ENCODE assay signal across 19 mouse cellular contexts in genomic region chr13:57671322-57671721, GRCm38 (mm10).
DNase-seq lines count a peak whose midpoint lies in the region; ATAC-seq and TF ChIP-seq lines count a peak whose summit lies in the region.
"Had no signal": no experiment of that assay in that cellular context is flagged by ENCODE, and none has a peak within 500 bp of the region (broad histone marks: within the 10 kb centered on the region; RNA-seq: fewer than 3 reads in every experiment).

No protein-coding gene starts in this region.

- peak overlapping the region; percentile 66 for H3K27ac ChIP-seq in hindbrain, embryonic 13.5 days
- no peak overlapping the region for H3K27ac ChIP-seq in hindbrain, embryonic 11.5 days (ENCODE audit: low read depth, low read length)
- H3K27ac ChIP-seq in midbrain, embryonic 13.5 days, result peak overlapping the region; percentile 40; the same call in 1 of the 2 replicates
- no peak overlapping the region for H3K27ac ChIP-seq in midbrain, embryonic 15.5 days
- peak overlapping the region; percentile 92 for H3K27ac ChIP-seq in liver, embryonic 14.5 days
- H3K27ac ChIP-seq in neural tube, embryonic 15.5 days (replicated peaks), result 0 out of 2 replicates have a peak overlapping the region, but pooled peaks have one; percentile 1
- H3K27ac ChIP-seq: embryonic facial prominence, embryonic 15.5 days; limb, embryonic 15.5 days; stomach, embryonic 15.5 days had no signal

- WGBS in hindbrain, embryonic 13.5 days, result 78% methylated on average over 5 of the region's 5 CpGs
- WGBS in hindbrain, embryonic 11.5 days, result 89% methylated on average over 5 of the region's 5 CpGs
- WGBS in midbrain, embryonic 13.5 days, result 82% methylated on average over 5 of the region's 5 CpGs
- WGBS in midbrain, embryonic 15.5 days, result 74% methylated on average over 5 of the region's 5 CpGs
- WGBS in liver, embryonic 14.5 days (ENCODE audit: insufficient replicate concordance), result 34% methylated on average over 5 of the region's 5 CpGs
- WGBS in neural tube, embryonic 15.5 days, result 50% methylated on average over 5 of the region's 5 CpGs

- H3K4me2 ChIP-seq in hindbrain, embryonic 13.5 days, result 0 out of 2 replicates have a peak overlapping the region, but pooled peaks have one; percentile 6
- H3K4me2 ChIP-seq in hindbrain, embryonic 11.5 days (replicated peaks; ENCODE audit: low read depth, low read length), result no peak overlapping the region
- no peak overlapping the region for H3K4me2 ChIP-seq in midbrain, embryonic 13.5 days (replicated peaks)
- H3K4me2 ChIP-seq in midbrain, embryonic 15.5 days, result no peak overlapping the region
- peak overlapping the region; percentile 52 for H3K4me2 ChIP-seq in liver, embryonic 14.5 days (ENCODE audit: low read depth)
- H3K4me2 ChIP-seq in neural tube, embryonic 15.5 days, result 0 out of 2 replicates have a peak overlapping the region, but pooled peaks have one; percentile 0
- H3K4me2 ChIP-seq: embryonic facial prominence, embryonic 15.5 days; limb, embryonic 15.5 days; stomach, embryonic 15.5 days had no signal

- H3K4me3 ChIP-seq in hindbrain, embryonic 13.5 days, result no peak overlapping the region
- no peak overlapping the region for H3K4me3 ChIP-seq in hindbrain, embryonic 11.5 days (ENCODE audit: low read depth, low read length)
- H3K4me3 ChIP-seq in midbrain, embryonic 13.5 days (replicated peaks), result no peak overlapping the region
- H3K4me3 ChIP-seq in midbrain, embryonic 15.5 days, result no peak overlapping the region
- peak overlapping the region in 1 of 2 experiments; percentile 29; a peak in 2 of 4 replicates for H3K4me3 ChIP-seq in liver, embryonic 14.5 days (ENCODE audit: insufficient read depth in 1 of 2, low read depth in 2 of 2, low read length in 2 of 2)
- no peak overlapping the region for H3K4me3 ChIP-seq in neural tube, embryonic 15.5 days (replicated peaks)
- H3K4me3 ChIP-seq: embryonic facial prominence, embryonic 15.5 days; limb, embryonic 15.5 days; stomach, embryonic 15.5 days had no signal

- no peaks in the 10 kb centered on the region for H3K9me3 ChIP-seq in hindbrain, embryonic 13.5 days
- H3K9me3 ChIP-seq in hindbrain, embryonic 11.5 days (ENCODE audit: control insufficient read depth, low read length), result no peaks in the 10 kb centered on the region
- no peaks in the 10 kb centered on the region for H3K9me3 ChIP-seq in midbrain, embryonic 13.5 days
- no peaks in the 10 kb centered on the region for H3K9me3 ChIP-seq in midbrain, embryonic 15.5 days
- no peaks in the 10 kb centered on the region for H3K9me3 ChIP-seq in liver, embryonic 14.5 days (ENCODE audit: control insufficient read depth, low read length)
- no peaks in the 10 kb centered on the region for H3K9me3 ChIP-seq in neural tube, embryonic 15.5 days (replicated peaks)
- H3K9me3 ChIP-seq: embryonic facial prominence, embryonic 15.5 days; limb, embryonic 15.5 days; stomach, embryonic 15.5 days had no signal

- no peaks in the 10 kb centered on the region for H3K27me3 ChIP-seq in hindbrain, embryonic 13.5 days
- H3K27me3 ChIP-seq in hindbrain, embryonic 11.5 days (ENCODE audit: control insufficient read depth, insufficient read depth, low read length), result no peaks in the 10 kb centered on the region
- H3K27me3 ChIP-seq in midbrain, embryonic 13.5 days, result no peaks in the 10 kb centered on the region
- H3K27me3 ChIP-seq in midbrain, embryonic 15.5 days (replicated peaks), result no peaks in the 10 kb centered on the region
- no peaks in the 10 kb centered on the region for H3K27me3 ChIP-seq in liver, embryonic 14.5 days (ENCODE audit: control insufficient read depth, insufficient read depth, low read length)
- no peaks in the 10 kb centered on the region for H3K27me3 ChIP-seq in neural tube, embryonic 15.5 days (replicated peaks)
- H3K27me3 ChIP-seq: embryonic facial prominence, embryonic 15.5 days; limb, embryonic 15.5 days; stomach, embryonic 15.5 days had no signal

- H3K4me1 ChIP-seq in hindbrain, embryonic 13.5 days (replicated peaks), result peaks cover 33% of the 10 kb centered on the region
- H3K4me1 ChIP-seq in hindbrain, embryonic 11.5 days (replicated peaks; ENCODE audit: control insufficient read depth, insufficient read depth, low read length), result no peaks in the 10 kb centered on the region
- peaks cover 27% of the 10 kb centered on the region for H3K4me1 ChIP-seq in midbrain, embryonic 13.5 days (replicated peaks)
- peaks cover 22% of the 10 kb centered on the region for H3K4me1 ChIP-seq in midbrain, embryonic 15.5 days
- peaks cover 72 to 75% of the 10 kb centered on the region in 2 experiments for H3K4me1 ChIP-seq in liver, embryonic 14.5 days (replicated peaks; ENCODE audit: control insufficient read depth in 2 of 2, insufficient read depth in 2 of 2, low read length in 1 of 2)
- H3K4me1 ChIP-seq in neural tube, embryonic 15.5 days, result peaks cover 38% of the 10 kb centered on the region
- H3K4me1 ChIP-seq: stomach, embryonic 15.5 days had no signal

- TF ChIP-seq EP300 in liver, embryonic 14.5 days (IDR thresholded peaks at IDR 0.05; ENCODE audit: low read depth), result peak; percentile 55

- H3K36me3 ChIP-seq in hindbrain, embryonic 13.5 days, result no peaks in the 10 kb centered on the region
- no peaks in the 10 kb centered on the region for H3K36me3 ChIP-seq in hindbrain, embryonic 11.5 days (ENCODE audit: control insufficient read depth, insufficient read depth, low read length)
- H3K36me3 ChIP-seq in midbrain, embryonic 13.5 days, result no peaks in the 10 kb centered on the region
- no peaks in the 10 kb centered on the region for H3K36me3 ChIP-seq in midbrain, embryonic 15.5 days (replicated peaks)
- H3K36me3 ChIP-seq in liver, embryonic 14.5 days (replicated peaks; ENCODE audit: control insufficient read depth, insufficient read depth, low read depth), result no peaks in the 10 kb centered on the region
- H3K36me3 ChIP-seq in neural tube, embryonic 15.5 days, result no peaks in the 10 kb centered on the region
- H3K36me3 ChIP-seq: embryonic facial prominence, embryonic 15.5 days; limb, embryonic 15.5 days; stomach, embryonic 15.5 days had no signal

- ATAC-seq in hindbrain, embryonic 13.5 days (ENCODE audit: low FRiP score), result no peak
- no peak for ATAC-seq in hindbrain, embryonic 11.5 days (ENCODE audit: low FRiP score)
- no peak for ATAC-seq in midbrain, embryonic 13.5 days
- ATAC-seq in midbrain, embryonic 15.5 days (replicated peaks), result no peak
- ATAC-seq in liver, embryonic 14.5 days (ENCODE audit: insufficient read depth), result no peak
- no peak for ATAC-seq in neural tube, embryonic 15.5 days (ENCODE audit: low FRiP score)

- DNase-seq in hindbrain, embryonic 11.5 days (ENCODE audit: low spot score), result no peak
- peak in 1 of 3 experiments; percentile 68 for DNase-seq in liver, embryonic 14.5 days (ENCODE audit: low read depth in 3 of 3, low spot score in 3 of 3)
- no peak for DNase-seq in cerebellum, adult 11-12 months
- DNase-seq: adrenal gland, adult 8-10 months; cerebellum, adult 8-10 months; cerebellum, postnatal 36 days; gastrocnemius, postnatal 25 days; kidney, adult 2 months; kidney, postnatal 10 days; left cerebral cortex, postnatal 4 days; lung, postnatal 4 days; thymus, postnatal 25 days had no signal

- no peak for TF ChIP-seq CTCF in liver, embryonic 14.5 days (IDR thresholded peaks at IDR 0.05; ENCODE audit: low read depth)

- no peak overlapping the region for H3K9ac ChIP-seq in hindbrain, embryonic 13.5 days
- H3K9ac ChIP-seq in hindbrain, embryonic 11.5 days (ENCODE audit: low read depth, low read length), result no peak overlapping the region
- no peak overlapping the region for H3K9ac ChIP-seq in midbrain, embryonic 13.5 days (replicated peaks)
- no peak overlapping the region for H3K9ac ChIP-seq in midbrain, embryonic 15.5 days
- peak overlapping the region; percentile 68 for H3K9ac ChIP-seq in liver, embryonic 14.5 days (replicated peaks)
- no peak overlapping the region for H3K9ac ChIP-seq in neural tube, embryonic 15.5 days (replicated peaks)
- H3K9ac ChIP-seq: embryonic facial prominence, embryonic 15.5 days; limb, embryonic 15.5 days; stomach, embryonic 15.5 days had no signal

Comparison
In these comparisons a context has a peak if more than half of its experiments do, and no peak if none do; other contexts are left out.
1. H3K27ac ChIP-seq: peak in hindbrain, embryonic 13.5 days (single experiment), midbrain, embryonic 13.5 days (single experiment), liver, embryonic 14.5 days (single experiment) and neural tube, embryonic 15.5 days (single experiment); none in hindbrain, embryonic 11.5 days (single experiment) and midbrain, embryonic 15.5 days (single experiment).
2. H3K4me2 ChIP-seq: peak in hindbrain, embryonic 13.5 days (single experiment), liver, embryonic 14.5 days (single experiment) and neural tube, embryonic 15.5 days (single experiment); none in hindbrain, embryonic 11.5 days (single experiment), midbrain, embryonic 13.5 days (single experiment) and midbrain, embryonic 15.5 days (single experiment).